Mouse (Mus musculus) MN1 (cell line): ENCODE measurements around the gene Kdelr2.
"Not testable (repeated sequence)": the region's sequence is repeated elsewhere in the genome, so short reads cannot be mapped to it uniquely, and the experiment has no call there.

Experiments used
- DNase-seq: peaks from one replicate; pipeline ENCODE4 v3.0.0-alpha.2; 2016; ENCODE audit warnings: low spot score

Kdelr2 gene

GRCm38 (mm10) chr5:143403221-143404147, at the start of gene Kdelr2:
Gene Kdelr2, plus strand, starts transcription at chr5:143403838.
- DNase-seq = peak; percentile 97

- no peak for DNase-seq
Measured at GRCm38 (mm10) chr5:143356017-143356416, 47.6 kb upstream of the Kdelr2 start.

- peak; percentile 88 for DNase-seq
Measured at GRCm38 (mm10) chr5:143356686-143357388, 46.8 kb upstream of the Kdelr2 start, which contains the start of gene Grid2ip. Gene Grid2ip, plus strand, starts transcription at chr5:143357338.

- no peak for DNase-seq
Measured at GRCm38 (mm10) chr5:143357564-143357963, 46.1 kb upstream of the Kdelr2 start.

GRCm38 (mm10) chr5:143359263-143359662, 44.4 kb upstream of the Kdelr2 start:
- DNase-seq = no peak

- DNase-seq = no peak
Measured at GRCm38 (mm10) chr5:143360000-143360399, 43.6 kb upstream of the Kdelr2 start.

- DNase-seq = no peak
Measured at GRCm38 (mm10) chr5:143361428-143361827, 42.2 kb upstream of the Kdelr2 start.

GRCm38 (mm10) chr5:143363678-143364615, 39.7 kb upstream of the Kdelr2 start:
- peak; percentile 93 for DNase-seq

GRCm38 (mm10) chr5:143367931-143368330, 35.7 kb upstream of the Kdelr2 start:
- peak; percentile 51 for DNase-seq

- peak; percentile 66 for DNase-seq
Measured at GRCm38 (mm10) chr5:143369611-143370255, 33.9 kb upstream of the Kdelr2 start.

- DNase-seq = peak; percentile 71
Measured at GRCm38 (mm10) chr5:143370416-143371145, 33.1 kb upstream of the Kdelr2 start.

- no peak for DNase-seq
Measured at GRCm38 (mm10) chr5:143371146-143371510, 32.5 kb upstream of the Kdelr2 start.

GRCm38 (mm10) chr5:143372818-143373217, 30.8 kb upstream of the Kdelr2 start:
- DNase-seq = no peak

- no peak for DNase-seq
Measured at GRCm38 (mm10) chr5:143375242-143375641, 28.4 kb upstream of the Kdelr2 start.

GRCm38 (mm10) chr5:143376156-143376555, 27.5 kb upstream of the Kdelr2 start:
- DNase-seq = no peak

GRCm38 (mm10) chr5:143386797-143387621, 16.6 kb upstream of the Kdelr2 start:
- no peak for DNase-seq

- no peak for DNase-seq
Measured at GRCm38 (mm10) chr5:143394184-143394583, 9.5 kb upstream of the Kdelr2 start.

- DNase-seq = not testable (repeated sequence)
Measured at GRCm38 (mm10) chr5:143394966-143395365, 8.7 kb upstream of the Kdelr2 start.

GRCm38 (mm10) chr5:143395649-143396048, 8.0 kb upstream of the Kdelr2 start:
- DNase-seq = peak; percentile 46

GRCm38 (mm10) chr5:143400501-143400900, 3.1 kb upstream of the Kdelr2 start:
- DNase-seq = no peak
